Mouse (Mus musculus) liver, embryonic 16.5 days (tissue): Measurements from ENCODE around the gene Trpm1. TPM values are rescaled to one million over a fixed set of nuclear protein-coding genes. Genes with fewer than 3 reads are reported as not detected.

Experiments
- ATAC-seq: fragments of 200-750 bp; cut with Nextera tagmentation; 2 replicates; pipeline ENCODE4 v1.8.0; 2017; ENCODE audit warnings: low read depth, mild to moderate bottlenecking, moderate number of reproducible peaks, moderate library complexity
- H3K27ac ChIP-seq: fragments of 300-500 bp; sonication (generic); 2 replicates; pipeline ENCODE4 v1.5.1; 2014; ENCODE audit warnings: mild to moderate bottlenecking, low read length
- H3K27me3 ChIP-seq: fragments of 300-500 bp; sonication (generic); 2 replicates; pipeline ENCODE4 v1.6.1; 2014; ENCODE audit warnings: low read depth, low read length, mixed read lengths; ENCODE audit not compliant: control insufficient read depth, insufficient read depth
- H3K36me3 ChIP-seq: fragments of 300-500 bp; sonication (generic); 2 replicates; pipeline ENCODE4 v1.6.1; 2014; ENCODE audit warnings: mild to moderate bottlenecking; ENCODE audit not compliant: control insufficient read depth, insufficient read depth
- H3K4me1 ChIP-seq: fragments of 300-500 bp; sonication (generic); 2 replicates; pipeline ENCODE4 v1.6.1; 2014; ENCODE audit warnings: low read depth, low read length, mixed read lengths; ENCODE audit not compliant: control insufficient read depth
- H3K4me2 ChIP-seq: fragments of 300-500 bp; sonication (generic); 2 replicates; pipeline ENCODE4 v1.6.1; 2014; ENCODE audit warnings: low read depth, low read length, mixed read lengths
- H3K4me3 ChIP-seq: fragments of 300-500 bp; sonication (generic); 2 replicates; pipeline ENCODE4 v1.5.1; 2014; ENCODE audit warnings: low read depth, mild to moderate bottlenecking, low read length
- H3K9ac ChIP-seq: fragments of 300-500 bp; sonication (generic); 2 replicates; pipeline ENCODE4 v1.6.1; 2014; ENCODE audit warnings: low read depth, low read length
- H3K9me3 ChIP-seq: fragments of 300-500 bp; sonication (generic); replicated peaks from 2 replicates; pipeline ENCODE4 v1.6.1; 2016; ENCODE audit warnings: low read length; ENCODE audit not compliant: control insufficient read depth
- WGBS: fragments of 180-500 bp; shearing (Covaris S2); extraction: QIAGEN DNeasy Blood & Tissue Kit; methylation state at CpG from one replicate; pipeline ENCODE4 v1.1.7; 2014; ENCODE audit not compliant: insufficient replicate concordance; 5-methylcytosine and 5-hydroxymethylcytosine counted together
- polyA plus RNA-seq: library from polyadenylated mRNA; unstranded; fragments of >200 nt; fragmentation: Nextera tagmentation; extraction: Ambion mirVana; gene quantifications from 2 replicates; pipeline ENCODE4 v1.2.1, GENCODE M21; 2015

Trpm1 gene
- polyA plus RNA-seq, 1 experiment from 2014 or later = not detected

- Histone ChIP-seq H3K27ac (no peak overlapping the region), H3K9me3 (no peaks in the 10 kb centered on the region), H3K36me3 (no peaks in the 10 kb centered on the region), H3K9ac (no peak overlapping the region), H3K4me1 (no peaks in the 10 kb centered on the region), H3K4me3 (no peak overlapping the region), H3K4me2 (no peak overlapping the region), H3K27me3 (no peaks in the 10 kb centered on the region)
- ATAC-seq = no peak
- WGBS = 58% methylated on average over 10 of the region's 10 CpGs
Measured at GRCm38 (mm10) chr7:64160737-64161470, 7.3 kb downstream of the Trpm1 start.

- no peaks in the 10 kb centered on the region for H3K27me3 ChIP-seq
- H3K36me3 ChIP-seq = no peaks in the 10 kb centered on the region
- H3K4me2 ChIP-seq = no peak overlapping the region
- H3K4me3 ChIP-seq = no peak overlapping the region
- no peak overlapping the region for H3K9ac ChIP-seq
- WGBS = 64% methylated on average over 7 of the region's 7 CpGs
- no peaks in the 10 kb centered on the region for H3K4me1 ChIP-seq
- no peak overlapping the region for H3K27ac ChIP-seq
- ATAC-seq = no peak
- H3K9me3 ChIP-seq = no peaks in the 10 kb centered on the region
Measured at GRCm38 (mm10) chr7:64161990-64162389, 8.4 kb downstream of the Trpm1 start.

- ATAC-seq = no peak
- Histone ChIP-seq H3K4me1 (no peaks in the 10 kb centered on the region), H3K36me3 (no peaks in the 10 kb centered on the region), H3K9me3 (no peaks in the 10 kb centered on the region), H3K4me2 (no peak overlapping the region), H3K4me3 (no peak overlapping the region), H3K27ac (no peak overlapping the region), H3K9ac (no peak overlapping the region), H3K27me3 (no peaks in the 10 kb centered on the region)
- 57% methylated on average over 3 of the region's 3 CpGs for WGBS
Measured at GRCm38 (mm10) chr7:64163086-64163485, 9.5 kb downstream of the Trpm1 start.

GRCm38 (mm10) chr7:64163890-64164289 is 10.3 kb downstream of the Trpm1 start:
- no peak overlapping the region for H3K4me2 ChIP-seq
- no peaks in the 10 kb centered on the region for H3K4me1 ChIP-seq
- no peak overlapping the region for H3K9ac ChIP-seq
- no peaks in the 10 kb centered on the region for H3K9me3 ChIP-seq
- no peak overlapping the region for H3K4me3 ChIP-seq
- no peaks in the 10 kb centered on the region for H3K27me3 ChIP-seq
- no peaks in the 10 kb centered on the region for H3K36me3 ChIP-seq
- H3K27ac ChIP-seq = no peak overlapping the region
- 52% methylated on average over 1 of the region's 1 CpGs for WGBS
- ATAC-seq = no peak

GRCm38 (mm10) chr7:64164997-64165396 is 11.4 kb downstream of the Trpm1 start:
- 50% methylated on average over 3 of the region's 3 CpGs for WGBS
- H3K4me2 ChIP-seq = no peak overlapping the region
- ATAC-seq = no peak

GRCm38 (mm10) chr7:64166025-64166424 is 12.4 kb downstream of the Trpm1 start:
- no peak for ATAC-seq
- 56% methylated on average over 3 of the region's 3 CpGs for WGBS

More at GRCm38 (mm10) chr7:64164997-64165396, 11.4 kb downstream of the Trpm1 start:
- Histone ChIP-seq H3K4me1 (no peaks in the 10 kb centered on the region), H3K27ac (no peak overlapping the region), H3K9me3 (no peaks in the 10 kb centered on the region), H3K36me3 (no peaks in the 10 kb centered on the region), H3K27me3 (no peaks in the 10 kb centered on the region), H3K9ac (no peak overlapping the region), H3K4me3 (no peak overlapping the region)

GRCm38 (mm10) chr7:64166724-64167123 is 13.1 kb downstream of the Trpm1 start:
- Histone ChIP-seq H3K27me3 (no peaks in the 10 kb centered on the region), H3K4me3 (no peak overlapping the region), H3K36me3 (no peaks in the 10 kb centered on the region), H3K9ac (no peak overlapping the region), H3K9me3 (no peaks in the 10 kb centered on the region), H3K4me2 (no peak overlapping the region), H3K27ac (no peak overlapping the region), H3K4me1 (no peaks in the 10 kb centered on the region)
- no peak for ATAC-seq

More at GRCm38 (mm10) chr7:64166025-64166424, 12.4 kb downstream of the Trpm1 start:
- no peaks in the 10 kb centered on the region for H3K27me3 ChIP-seq
- no peaks in the 10 kb centered on the region for H3K36me3 ChIP-seq
- no peak overlapping the region for H3K27ac ChIP-seq
- no peaks in the 10 kb centered on the region for H3K9me3 ChIP-seq
- H3K4me2 ChIP-seq = no peak overlapping the region
- H3K9ac ChIP-seq = no peak overlapping the region
- no peak overlapping the region for H3K4me3 ChIP-seq
- H3K4me1 ChIP-seq = no peaks in the 10 kb centered on the region

GRCm38 (mm10) chr7:64179310-64179709 is 25.7 kb downstream of the Trpm1 start:
- no peak overlapping the region for H3K4me2 ChIP-seq
- H3K27me3 ChIP-seq = no peaks in the 10 kb centered on the region
- H3K9me3 ChIP-seq = no peaks in the 10 kb centered on the region
- H3K4me1 ChIP-seq = no peaks in the 10 kb centered on the region
- no peak overlapping the region for H3K4me3 ChIP-seq
- H3K27ac ChIP-seq = no peak overlapping the region
- no peaks in the 10 kb centered on the region for H3K36me3 ChIP-seq
- WGBS = 74% methylated on average over 4 of the region's 4 CpGs
- no peak for ATAC-seq
- no peak overlapping the region for H3K9ac ChIP-seq

- no peaks in the 10 kb centered on the region for H3K4me1 ChIP-seq
- H3K36me3 ChIP-seq = no peaks in the 10 kb centered on the region
- H3K9me3 ChIP-seq = no peaks in the 10 kb centered on the region
- ATAC-seq = no peak
- H3K4me3 ChIP-seq = no peak overlapping the region
- no peaks in the 10 kb centered on the region for H3K27me3 ChIP-seq
- no peak overlapping the region for H3K4me2 ChIP-seq
- H3K9ac ChIP-seq = no peak overlapping the region
- 51% methylated on average over 10 of the region's 10 CpGs for WGBS
- no peak overlapping the region for H3K27ac ChIP-seq
Measured at GRCm38 (mm10) chr7:64185203-64185931, 31.7 kb downstream of the Trpm1 start.
